Mouse (Mus musculus): ENCODE measurements around the gene Fam120c. TPM values are rescaled to one million over a fixed set of nuclear protein-coding genes. Genes with fewer than 3 reads are reported as not detected.

The Fam120c gene
- polyA plus RNA-seq, 1 experiment, result 3.0 TPM

DNA sequence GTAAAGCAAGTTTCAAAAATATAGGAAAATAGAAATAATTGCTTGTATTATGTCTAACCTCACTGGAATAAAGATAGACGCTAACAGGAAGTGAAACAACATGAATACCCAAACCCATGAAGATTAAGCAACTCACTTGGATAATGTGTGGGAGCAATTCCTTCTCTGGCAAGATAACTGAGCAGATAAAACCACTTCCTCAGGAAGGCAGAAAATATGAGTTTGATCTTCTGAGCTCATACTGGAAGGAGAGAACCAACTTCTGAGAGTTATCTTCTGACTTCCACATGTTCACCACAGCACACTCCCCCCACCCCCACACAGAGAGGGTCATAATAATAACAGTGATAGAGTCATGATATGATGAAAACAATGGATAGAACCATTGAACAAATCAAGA, 152.6 kb downstream of the Fam120c start:
- Histone ChIP-seq H3K36me3 (ENCODE audit: control insufficient read depth, insufficient read depth) (no peaks in the 10 kb centered on the region), H3K4me2 (ENCODE audit: low read depth) (no peak overlapping the region), H3ac (ENCODE audit: control insufficient read depth, insufficient read length) (no peak overlapping the region), H3K79me2 (ENCODE audit: control insufficient read depth, insufficient read depth) (no peaks in the 10 kb centered on the region), H3K4me3 (no peak overlapping the region), H3K27me3 (ENCODE audit: control insufficient read depth, insufficient read depth, insufficient read length) (no peaks in the 10 kb centered on the region)
- TF ChIP-seq POLR2AphosphoS2 (IDR thresholded peaks at IDR 0.05; ENCODE audit: insufficient read length, low read depth) (no peak), POLR2A (IDR thresholded peaks at IDR 0.05; ENCODE audit: insufficient read length, low read depth) (no peak), REST (IDR thresholded peaks at IDR 0.05; ENCODE audit: insufficient read depth, insufficient read length) (no peak), E2F4 (IDR thresholded peaks at IDR 0.05; ENCODE audit: insufficient read depth) (no peak), CEBPB (IDR thresholded peaks at IDR 0.05; ENCODE audit: insufficient read depth, poor library complexity, severe bottlenecking) (no peak), TCF12 (IDR thresholded peaks at IDR 0.05; ENCODE audit: insufficient read depth, poor library complexity, severe bottlenecking) (no peak), USF1 (IDR thresholded peaks at IDR 0.05; ENCODE audit: low read depth) (no peak), SRF (IDR thresholded peaks at IDR 0.05; ENCODE audit: control insufficient read depth, insufficient read length, low read depth) (no peak), MYOG (IDR thresholded peaks at IDR 0.05; ENCODE audit: control insufficient read depth in 1 of 3, insufficient read depth in 1 of 3, insufficient read length in 2 of 3, low read depth in 2 of 3) (no peak), MYOD1 (IDR thresholded peaks at IDR 0.05; ENCODE audit: control insufficient read depth in 1 of 3, insufficient read length in 2 of 3, low read depth in 2 of 3) (no peak), MAX (IDR thresholded peaks at IDR 0.05; ENCODE audit: low read depth) (no peak), TCF3 (IDR thresholded peaks at IDR 0.05; ENCODE audit: insufficient read length, low read depth) (no peak)

DNA sequence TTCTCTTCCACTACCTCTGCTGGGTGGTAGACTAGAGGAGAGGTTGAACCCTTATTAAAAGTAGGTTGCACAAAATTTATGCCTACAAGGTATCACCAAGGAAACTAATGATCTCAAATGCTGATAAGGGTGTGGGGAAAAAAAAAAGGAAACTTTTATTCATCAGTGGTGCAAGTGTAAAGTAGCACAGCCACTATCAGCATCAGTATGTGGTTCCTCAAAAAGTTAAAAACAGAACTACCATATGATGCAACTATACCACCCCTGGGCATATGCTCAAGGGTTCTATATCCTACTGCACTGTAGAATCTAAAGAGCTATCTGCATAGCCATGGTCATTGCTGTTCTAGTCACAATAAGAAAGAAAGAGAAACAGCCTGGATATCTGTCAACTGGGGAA, 164.6 kb downstream of the Fam120c start:
- Histone ChIP-seq H3K36me3 (ENCODE audit: control insufficient read depth, insufficient read depth) (no peaks in the 10 kb centered on the region), H3K4me3 (no peak overlapping the region), H3K4me2 (ENCODE audit: low read depth) (no peak overlapping the region), H3ac (ENCODE audit: control insufficient read depth, insufficient read length) (no peak overlapping the region), H3K79me2 (ENCODE audit: control insufficient read depth, insufficient read depth) (no peaks in the 10 kb centered on the region), H3K27me3 (ENCODE audit: control insufficient read depth, insufficient read depth, insufficient read length) (no peaks in the 10 kb centered on the region)
- no peak for TF ChIP-seq REST (IDR thresholded peaks at IDR 0.05; ENCODE audit: insufficient read depth, insufficient read length)
- TF ChIP-seq SRF (IDR thresholded peaks at IDR 0.05; ENCODE audit: control insufficient read depth, insufficient read length, low read depth), result no peak
- no peak for TF ChIP-seq TCF3 (IDR thresholded peaks at IDR 0.05; ENCODE audit: insufficient read length, low read depth)
- TF ChIP-seq MAX (IDR thresholded peaks at IDR 0.05; ENCODE audit: low read depth), result no peak
- no peak for TF ChIP-seq TCF12 (IDR thresholded peaks at IDR 0.05; ENCODE audit: insufficient read depth, poor library complexity, severe bottlenecking)
- TF ChIP-seq MYOG (IDR thresholded peaks at IDR 0.05; ENCODE audit: control insufficient read depth in 1 of 3, insufficient read depth in 1 of 3, insufficient read length in 2 of 3, low read depth in 2 of 3), result no peak

DNA sequence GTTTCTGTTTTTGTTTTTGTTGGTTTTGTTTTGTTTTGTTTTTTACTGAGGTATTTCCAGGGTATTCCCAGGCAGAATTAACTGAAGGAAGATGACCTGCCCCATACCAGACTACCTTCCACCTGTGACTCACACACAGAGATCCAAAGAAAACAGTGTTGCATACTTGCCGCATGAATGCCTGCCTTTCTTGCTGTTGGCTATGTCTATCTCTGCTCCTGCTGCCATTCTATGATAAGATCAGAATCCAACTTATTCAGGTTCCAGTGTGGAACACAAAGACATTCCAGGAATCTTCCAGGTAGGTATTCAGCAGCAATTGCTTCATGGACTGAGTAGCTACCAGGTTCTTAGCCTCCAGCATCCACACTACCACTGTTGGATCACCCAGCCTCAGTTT, 165.9 kb downstream of the Fam120c start:
- H3ac ChIP-seq (ENCODE audit: control insufficient read depth, insufficient read length), result no peak overlapping the region
- TF ChIP-seq SRF (IDR thresholded peaks at IDR 0.05; ENCODE audit: control insufficient read depth, insufficient read length, low read depth) (no peak), REST (IDR thresholded peaks at IDR 0.05; ENCODE audit: insufficient read depth, insufficient read length) (no peak), MYOG (IDR thresholded peaks at IDR 0.05; ENCODE audit: control insufficient read depth in 1 of 3, insufficient read depth in 1 of 3, insufficient read length in 2 of 3, low read depth in 2 of 3) (no peak), TCF3 (IDR thresholded peaks at IDR 0.05; ENCODE audit: insufficient read length, low read depth) (no peak), E2F4 (IDR thresholded peaks at IDR 0.05; ENCODE audit: insufficient read depth) (no peak), USF1 (IDR thresholded peaks at IDR 0.05; ENCODE audit: low read depth) (no peak), POLR2AphosphoS2 (IDR thresholded peaks at IDR 0.05; ENCODE audit: insufficient read length, low read depth) (no peak), MAX (IDR thresholded peaks at IDR 0.05; ENCODE audit: low read depth) (no peak), MYOD1 (IDR thresholded peaks at IDR 0.05; ENCODE audit: control insufficient read depth in 1 of 3, insufficient read length in 2 of 3, low read depth in 2 of 3) (no peak), POLR2A (IDR thresholded peaks at IDR 0.05; ENCODE audit: insufficient read length, low read depth) (no peak), CEBPB (IDR thresholded peaks at IDR 0.05; ENCODE audit: insufficient read depth, poor library complexity, severe bottlenecking) (no peak), TCF12 (IDR thresholded peaks at IDR 0.05; ENCODE audit: insufficient read depth, poor library complexity, severe bottlenecking) (no peak)
- no peak overlapping the region for H3K4me2 ChIP-seq (ENCODE audit: low read depth)
- no peaks in the 10 kb centered on the region for H3K27me3 ChIP-seq (ENCODE audit: control insufficient read depth, insufficient read depth, insufficient read length)
- no peaks in the 10 kb centered on the region for H3K36me3 ChIP-seq (ENCODE audit: control insufficient read depth, insufficient read depth)
- H3K4me3 ChIP-seq, result no peak overlapping the region
- H3K79me2 ChIP-seq (ENCODE audit: control insufficient read depth, insufficient read depth), result no peaks in the 10 kb centered on the region

DNA sequence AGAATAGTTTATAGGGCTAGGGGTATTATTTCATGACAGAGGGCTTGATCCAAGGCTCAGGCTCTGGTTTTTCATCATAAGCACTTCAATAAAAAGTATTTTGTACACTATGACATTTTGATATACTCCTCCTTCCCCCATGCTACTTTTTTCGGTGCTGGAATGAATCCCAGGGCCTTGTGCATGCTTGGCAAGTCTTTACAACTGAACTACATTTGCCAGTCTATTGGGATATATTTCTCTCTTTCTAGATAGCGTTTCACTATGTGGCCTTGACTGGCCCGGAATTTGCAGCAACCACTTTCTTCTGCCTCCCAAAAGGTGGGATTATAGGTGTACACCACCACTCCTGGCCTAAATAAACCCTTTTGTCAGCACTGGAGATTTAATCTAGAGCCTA, 169.1 kb downstream of the Fam120c start:
- Histone ChIP-seq H3K27me3 (ENCODE audit: control insufficient read depth, insufficient read depth, insufficient read length) (no peaks in the 10 kb centered on the region), H3K4me3 (no peak overlapping the region), H3ac (ENCODE audit: control insufficient read depth, insufficient read length) (no peak overlapping the region), H3K36me3 (ENCODE audit: control insufficient read depth, insufficient read depth) (no peaks in the 10 kb centered on the region), H3K79me2 (ENCODE audit: control insufficient read depth, insufficient read depth) (no peaks in the 10 kb centered on the region), H3K4me2 (ENCODE audit: low read depth) (no peak overlapping the region)
- TF ChIP-seq SRF (IDR thresholded peaks at IDR 0.05; ENCODE audit: control insufficient read depth, insufficient read length, low read depth), result no peak
- no peak for TF ChIP-seq USF1 (IDR thresholded peaks at IDR 0.05; ENCODE audit: low read depth)
- no peak for TF ChIP-seq POLR2A (IDR thresholded peaks at IDR 0.05; ENCODE audit: insufficient read length, low read depth)
- no peak for TF ChIP-seq POLR2AphosphoS2 (IDR thresholded peaks at IDR 0.05; ENCODE audit: insufficient read length, low read depth)
- no peak for TF ChIP-seq MYOG (IDR thresholded peaks at IDR 0.05; ENCODE audit: control insufficient read depth in 1 of 3, insufficient read depth in 1 of 3, insufficient read length in 2 of 3, low read depth in 2 of 3)
- TF ChIP-seq TCF12 (IDR thresholded peaks at IDR 0.05; ENCODE audit: insufficient read depth, poor library complexity, severe bottlenecking), result no peak

DNA sequence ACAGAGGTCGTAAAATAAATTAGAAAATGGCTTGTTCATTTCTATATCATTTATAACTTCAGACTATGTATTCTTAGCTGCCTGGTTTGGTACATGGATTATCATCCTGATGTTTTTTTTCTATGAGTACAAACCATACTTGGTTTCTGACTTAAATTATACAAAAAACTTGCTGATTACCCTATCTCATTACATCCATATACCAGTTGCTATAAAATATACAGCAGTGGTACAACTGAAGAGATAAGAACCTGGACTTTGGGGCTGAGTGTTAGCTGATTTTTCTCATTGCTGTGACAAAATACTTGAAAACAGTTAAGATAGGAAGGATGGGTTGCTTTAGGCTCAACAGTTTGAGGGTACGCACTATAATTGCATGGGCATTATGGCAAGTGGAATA, 169.7 kb downstream of the Fam120c start:
- Histone ChIP-seq H3K4me3 (no peak overlapping the region), H3K27me3 (ENCODE audit: control insufficient read depth, insufficient read depth, insufficient read length) (no peaks in the 10 kb centered on the region), H3K36me3 (ENCODE audit: control insufficient read depth, insufficient read depth) (no peaks in the 10 kb centered on the region), H3K4me2 (ENCODE audit: low read depth) (no peak overlapping the region), H3K79me2 (ENCODE audit: control insufficient read depth, insufficient read depth) (no peaks in the 10 kb centered on the region), H3ac (ENCODE audit: control insufficient read depth, insufficient read length) (no peak overlapping the region)
- TF ChIP-seq CEBPB (IDR thresholded peaks at IDR 0.05; ENCODE audit: insufficient read depth, poor library complexity, severe bottlenecking) (no peak), MYOD1 (IDR thresholded peaks at IDR 0.05; ENCODE audit: control insufficient read depth in 1 of 3, insufficient read length in 2 of 3, low read depth in 2 of 3) (no peak), REST (IDR thresholded peaks at IDR 0.05; ENCODE audit: insufficient read depth, insufficient read length) (no peak), SRF (IDR thresholded peaks at IDR 0.05; ENCODE audit: control insufficient read depth, insufficient read length, low read depth) (no peak), USF1 (IDR thresholded peaks at IDR 0.05; ENCODE audit: low read depth) (no peak), POLR2AphosphoS2 (IDR thresholded peaks at IDR 0.05; ENCODE audit: insufficient read length, low read depth) (no peak), TCF12 (IDR thresholded peaks at IDR 0.05; ENCODE audit: insufficient read depth, poor library complexity, severe bottlenecking) (no peak), POLR2A (IDR thresholded peaks at IDR 0.05; ENCODE audit: insufficient read length, low read depth) (no peak), MYOG (IDR thresholded peaks at IDR 0.05; ENCODE audit: control insufficient read depth in 1 of 3, insufficient read depth in 1 of 3, insufficient read length in 2 of 3, low read depth in 2 of 3) (no peak), MAX (IDR thresholded peaks at IDR 0.05; ENCODE audit: low read depth) (no peak), E2F4 (IDR thresholded peaks at IDR 0.05; ENCODE audit: insufficient read depth) (no peak), TCF3 (IDR thresholded peaks at IDR 0.05; ENCODE audit: insufficient read length, low read depth) (no peak)
